Mouse (Mus musculus) ES-E14 (cell line): ENCODE results near the gene Cpt1c. TPM values are rescaled to one million over a fixed set of nuclear protein-coding genes. Genes with fewer than 3 reads are reported as not detected.

Source experiments
- DNase-seq: peaks from one replicate; pipeline ENCODE4 v3.0.0-alpha.2; 2013; ENCODE audit warnings: low read depth, low spot score
- H3K27ac ChIP-seq: 2 replicates; pipeline ENCODE4 v1.5.1; 2012; ENCODE audit warnings: low read depth, mild to moderate bottlenecking, low read length, moderate library complexity, mixed read lengths; ENCODE audit not compliant: poor library complexity, insufficient read depth, severe bottlenecking
- H3K36me3 ChIP-seq: 2 replicates; pipeline ENCODE4 v1.6.1; 2012; ENCODE audit warnings: mild to moderate bottlenecking, low read length, moderate library complexity, mixed read lengths; ENCODE audit not compliant: control insufficient read depth, poor library complexity, insufficient read depth, severe bottlenecking
- H3K4me1 ChIP-seq, 2 experiments: fragments of 150-350 bp in 1 of 2; sonication (generic) in 1 of 2; 2 replicates each; pipeline ENCODE4 v1.6.1; 2012; ENCODE audit warnings: low read length in 2 of 2, mild to moderate bottlenecking in 1 of 2, mixed read lengths in 1 of 2; ENCODE audit not compliant: control insufficient read depth in 2 of 2, insufficient read depth in 2 of 2, poor library complexity in 1 of 2
- H3K4me3 ChIP-seq, 2 experiments: fragments of 150-350 bp in 1 of 2; sonication (generic) in 1 of 2; 2 replicates each; pipeline ENCODE4 v1.5.1; 2012; ENCODE audit warnings: low read length in 2 of 2, low read depth in 1 of 2, mild to moderate bottlenecking in 1 of 2, mixed read lengths in 1 of 2; ENCODE audit not compliant: insufficient read depth in 1 of 2, poor library complexity in 1 of 2, severe bottlenecking in 1 of 2
- H3K9ac ChIP-seq: 2 replicates; pipeline ENCODE4 v1.6.1; 2012; ENCODE audit warnings: low read depth, mild to moderate bottlenecking, low read length, mixed read lengths; ENCODE audit not compliant: poor library complexity, insufficient read depth, severe bottlenecking
- H3K9me3 ChIP-seq: fragments of 150-350 bp; sonication (generic); 2 replicates; pipeline ENCODE4 v1.6.1; 2012; ENCODE audit warnings: low read depth, mild to moderate bottlenecking, low read length; ENCODE audit not compliant: control insufficient read depth, insufficient read depth
- CHD2 ChIP-seq: IDR thresholded peaks from 2 replicates; pipeline ENCODE4 v1.6.1; 2014; ENCODE audit warnings: mild to moderate bottlenecking, low read depth, low read length, inconsistent platforms
- HCFC1 ChIP-seq: IDR thresholded peaks from 2 replicates; pipeline ENCODE4 v1.6.1; 2012; ENCODE audit warnings: low read length, inconsistent platforms, borderline replicate concordance; ENCODE audit not compliant: insufficient read depth
- MAFK ChIP-seq: IDR thresholded peaks from 2 replicates; pipeline ENCODE4 v1.6.1; 2014; ENCODE audit warnings: mild to moderate bottlenecking, low read depth, low read length, inconsistent platforms; ENCODE audit not compliant: insufficient read depth
- ZC3H11A ChIP-seq: IDR thresholded peaks from 2 replicates; pipeline ENCODE4 v1.6.1; 2012; ENCODE audit warnings: low read depth, mild to moderate bottlenecking, inconsistent platforms, low read length, borderline replicate concordance
- ZNF384 ChIP-seq: IDR thresholded peaks from 2 replicates; pipeline ENCODE4 v1.6.1; 2012; ENCODE audit warnings: low read depth, low read length, inconsistent platforms
- in situ Hi-C, 2 experiments: fragments of 600-800 bp; cut with MboI; formaldehyde crosslinking; loops; one replicate each; pipeline ENCODE4 v1.15.1; 2025; ENCODE audit warnings: low sequenced_read_pairs in 2 of 2, inconsistent platforms in 1 of 2; ENCODE audit not compliant: unreplicated experiment in 2 of 2
- total RNA-seq: library from RNA; depleted of rRNA; stranded (reverse); fragments of 300-350 nt; gene quantifications from 2 replicates; pipeline ENCODE4 v1.2.3, GENCODE M21; 2012

Cpt1c gene
- total RNA-seq, 1 experiment, result 60.3 TPM

- in situ Hi-C loops, result no loop called here
- H3K36me3 ChIP-seq, result peaks cover 62% of the 10 kb centered on the region
- DNase-seq, result no peak
- H3K4me1 ChIP-seq, result peaks cover 2 to 5% of the 10 kb centered on the region in 2 experiments; a peak in 1 of 4 replicates
- no peaks in the 10 kb centered on the region for H3K9me3 ChIP-seq
- no peak overlapping the region for H3K27ac ChIP-seq
- no peak overlapping the region for H3K4me3 ChIP-seq
- H3K9ac ChIP-seq, result no peak overlapping the region
- TF ChIP-seq ZNF384 (no peak), ZC3H11A (no peak), MAFK (no peak), HCFC1 (no peak), CHD2 (no peak)
Measured at GRCm38 (mm10) chr7:45002440-45002839, 27.8 kb upstream of the Cpt1c start.

DNA sequence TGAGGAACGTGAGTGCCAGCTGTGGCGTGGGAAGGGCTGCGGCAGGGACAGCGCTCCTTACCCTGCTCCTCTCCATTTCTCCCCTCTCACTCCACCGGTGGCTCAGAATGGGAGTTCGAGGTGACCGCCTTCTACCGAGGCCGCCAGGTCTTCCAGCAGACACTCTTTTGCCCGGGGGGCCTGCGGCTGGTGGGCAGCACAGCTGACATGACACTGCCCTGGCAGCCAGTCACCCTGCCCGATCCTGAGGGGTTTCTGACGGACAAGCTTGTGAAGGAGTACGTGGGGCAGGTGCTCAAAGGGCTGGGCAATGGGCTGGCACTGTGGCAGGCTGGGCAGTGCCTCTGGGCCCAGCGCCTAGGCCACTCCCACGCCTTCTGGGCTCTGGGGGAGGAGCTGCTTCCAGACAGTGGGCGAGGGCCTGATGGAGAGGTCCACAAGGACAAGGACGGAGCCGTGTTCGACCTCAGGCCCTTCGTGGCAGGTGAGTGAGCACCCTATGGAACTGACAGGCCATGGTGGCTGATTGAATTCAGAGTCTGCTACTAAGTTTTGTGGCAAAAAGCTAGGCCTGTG is 26.0 kb upstream of the Cpt1c start:
- H3K9me3 ChIP-seq, result no peaks in the 10 kb centered on the region
- in situ Hi-C loops, result no loop called here
- H3K36me3 ChIP-seq, result peaks cover 44% of the 10 kb centered on the region
- peaks cover 2 to 9% of the 10 kb centered on the region in 2 experiments; a peak in 1 of 4 replicates for H3K4me1 ChIP-seq
- H3K9ac ChIP-seq, result no peak overlapping the region
- H3K4me3 ChIP-seq, result no peak overlapping the region
- H3K27ac ChIP-seq, result no peak overlapping the region
- no peak for DNase-seq
- TF ChIP-seq ZNF384 (no peak), ZC3H11A (no peak), CHD2 (no peak), MAFK (no peak), HCFC1 (no peak)

DNA sequence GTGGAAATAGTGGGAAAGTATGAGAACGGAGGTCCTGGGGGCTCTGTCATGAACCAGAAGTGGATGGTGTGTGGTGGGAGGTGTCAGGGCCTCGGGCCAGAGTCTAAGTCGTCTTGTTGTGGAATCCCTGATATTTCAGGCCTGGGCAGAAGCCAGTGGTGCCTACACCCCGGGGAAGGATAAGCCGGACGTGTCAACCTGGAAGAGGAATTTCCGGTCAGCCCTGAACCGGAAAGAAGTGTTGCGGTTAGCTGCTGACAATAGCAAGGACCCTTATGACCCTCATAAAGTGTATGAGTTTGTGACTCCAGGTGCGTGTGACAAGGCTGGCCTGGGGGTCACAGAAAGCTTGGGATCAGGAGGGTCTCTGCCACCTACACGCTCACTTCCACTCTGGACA is 25.1 kb upstream of the Cpt1c start:
- H3K36me3 ChIP-seq, result peaks cover 44% of the 10 kb centered on the region
- TF ChIP-seq ZC3H11A, result no peak
- TF ChIP-seq MAFK, result no peak
- TF ChIP-seq HCFC1, result no peak
- TF ChIP-seq CHD2, result no peak
- TF ChIP-seq ZNF384, result no peak
- no peak overlapping the region for H3K9ac ChIP-seq
- peaks cover 2 to 11% of the 10 kb centered on the region in 2 experiments; a peak in 1 of 4 replicates for H3K4me1 ChIP-seq
- H3K9me3 ChIP-seq, result no peaks in the 10 kb centered on the region
- no peak for DNase-seq
- in situ Hi-C loops, result no loop called here
- H3K4me3 ChIP-seq, result no peak overlapping the region
- H3K27ac ChIP-seq, result no peak overlapping the region

DNA sequence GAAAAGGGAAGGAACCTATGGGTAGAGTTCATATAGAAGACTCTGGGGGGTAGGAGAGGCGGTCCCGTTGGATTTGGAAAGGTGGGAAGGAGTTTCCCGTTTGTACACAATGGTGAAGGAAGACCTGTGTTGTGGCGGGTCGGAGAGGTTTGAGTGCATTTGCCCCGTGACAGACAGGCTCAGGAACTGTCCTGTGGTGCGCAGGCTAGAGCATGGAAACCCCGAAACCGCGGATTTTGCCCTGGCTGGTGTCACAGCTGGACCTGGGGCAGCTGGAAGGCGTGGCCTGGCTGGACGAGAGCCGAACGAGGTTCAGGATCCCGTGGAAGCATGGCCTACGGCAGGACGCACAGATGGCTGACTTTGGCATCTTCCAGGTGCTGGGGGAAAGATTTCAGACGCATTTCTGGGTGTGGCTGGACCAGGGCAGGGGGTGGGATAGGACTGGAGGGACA is 23.9 kb upstream of the Cpt1c start, which contains the start of gene Bcl2l12:
Bcl2l12 (minus strand) TSS at position 212 of the 455 bp plus-strand sequence.
- peaks cover 42% of the 10 kb centered on the region for H3K36me3 ChIP-seq
- TF ChIP-seq MAFK (no peak), ZNF384 (no peak), ZC3H11A (no peak), CHD2 (no peak), HCFC1 (no peak)
- H3K9me3 ChIP-seq, result no peaks in the 10 kb centered on the region
- peaks cover 2 to 12% of the 10 kb centered on the region in 2 experiments; a peak in 1 of 4 replicates for H3K4me1 ChIP-seq
- no peak for DNase-seq
- peak within 1 kb of the TSS; percentile 85 to 92 for H3K4me3 ChIP-seq
- H3K27ac ChIP-seq, result peak within 1 kb of the TSS; percentile 45
- in situ Hi-C loops, result no loop called here
- H3K9ac ChIP-seq, result peak within 1 kb of the TSS; percentile 79
